Mouse (Mus musculus): ENCODE measurements around the gene Terb2. TPM values are rescaled to one million over a fixed set of nuclear protein-coding genes. Genes with fewer than 3 reads are reported as not detected.

The Terb2 gene
- not detected for total RNA-seq (2021)
- long read RNA-seq, experiment 1, result 0 reads
- long read RNA-seq, experiment 2, result 0 reads

GRCm38 (mm10) chr2:122186106-122186505, at the start of gene Terb2, which contains the start of gene Patl2:
TSS of gene Terb2 (plus strand) at chr2:122186272.
TSS of gene Patl2 (minus strand) at chr2:122186189.
- DNase-seq, result no peak
- intact Hi-C loops (cut with DNase I), result no loop called here

- no peak for DNase-seq
- intact Hi-C loops (cut with DNase I), result no loop called here
Observed at GRCm38 (mm10) chr2:122137839-122138465, 48.1 kb upstream of the Terb2 start.

- intact Hi-C loops (cut with DNase I), result no loop called here
- no peak for DNase-seq
Observed at GRCm38 (mm10) chr2:122140815-122141214, 45.3 kb upstream of the Terb2 start.

- DNase-seq, result no peak
- intact Hi-C loops (cut with DNase I), result no loop called here
Observed at GRCm38 (mm10) chr2:122141332-122141967, 44.6 kb upstream of the Terb2 start.

- intact Hi-C loops (cut with DNase I), result no loop called here
- no peak for DNase-seq
Observed at GRCm38 (mm10) chr2:122143111-122143510, 43.0 kb upstream of the Terb2 start.

GRCm38 (mm10) chr2:122145756-122146155, 40.3 kb upstream of the Terb2 start:
- no peak for DNase-seq
- intact Hi-C loops (cut with DNase I), result no loop called here

GRCm38 (mm10) chr2:122146687-122147086, 39.4 kb upstream of the Terb2 start:
- intact Hi-C loops (cut with DNase I), result no loop called here
- DNase-seq, result no peak

GRCm38 (mm10) chr2:122147508-122148241, 38.4 kb upstream of the Terb2 start, which contains the start of gene B2m:
TSS of gene B2m (plus strand) at chr2:122147686.
- peak; percentile 88 to 91 for DNase-seq
- intact Hi-C loops (cut with DNase I), result no loop called here

GRCm38 (mm10) chr2:122148242-122148917, 37.7 kb upstream of the Terb2 start:
- intact Hi-C loops (cut with DNase I), result no loop called here
- peak; percentile 45 to 46 for DNase-seq

GRCm38 (mm10) chr2:122149316-122149715, 36.8 kb upstream of the Terb2 start:
- intact Hi-C loops (cut with DNase I), result no loop called here

GRCm38 (mm10) chr2:122149716-122150115, 36.4 kb upstream of the Terb2 start:
- intact Hi-C loops (cut with DNase I), result no loop called here

More at GRCm38 (mm10) chr2:122149316-122149715, 36.8 kb upstream of the Terb2 start:
- DNase-seq, result no peak

GRCm38 (mm10) chr2:122151221-122151620, 34.9 kb upstream of the Terb2 start:
- DNase-seq, result no peak

More at GRCm38 (mm10) chr2:122149716-122150115, 36.4 kb upstream of the Terb2 start:
- DNase-seq, result no peak

GRCm38 (mm10) chr2:122152850-122153249, 33.2 kb upstream of the Terb2 start:
- no peak for DNase-seq
- intact Hi-C loops (cut with DNase I), result no loop called here

More at GRCm38 (mm10) chr2:122151221-122151620, 34.9 kb upstream of the Terb2 start:
- intact Hi-C loops (cut with DNase I), result no loop called here

GRCm38 (mm10) chr2:122153681-122154365, 32.2 kb upstream of the Terb2 start:
- intact Hi-C loops (cut with DNase I), result no loop called here
- DNase-seq, result no peak

GRCm38 (mm10) chr2:122154479-122154878, 31.6 kb upstream of the Terb2 start:
- no peak for DNase-seq
- intact Hi-C loops (cut with DNase I), result no loop called here

- intact Hi-C loops (cut with DNase I), result no loop called here
- DNase-seq, result no peak
Observed at GRCm38 (mm10) chr2:122155292-122155691, 30.8 kb upstream of the Terb2 start.

- DNase-seq, result no peak
- intact Hi-C loops (cut with DNase I), result no loop called here
Observed at GRCm38 (mm10) chr2:122156051-122156700, 29.9 kb upstream of the Terb2 start.

- no peak for DNase-seq
- intact Hi-C loops (cut with DNase I), result no loop called here
Observed at GRCm38 (mm10) chr2:122157561-122157960, 28.5 kb upstream of the Terb2 start.

- intact Hi-C loops (cut with DNase I), result loop anchor here (2.0 kb wide), 2 partner anchors 40 to 88 kb away; partner anchors contain the start of gene Spg11
- DNase-seq, result no peak
Observed at GRCm38 (mm10) chr2:122158362-122158802, 27.7 kb upstream of the Terb2 start.
